Mouse (Mus musculus) T-helper 1 cell (primary cell): ENCODE measurements around the gene Tnfsfm13.
"Not testable (repeated sequence)": the region's sequence is repeated elsewhere in the genome, so short reads cannot be mapped to it uniquely, and the experiment has no call there.

Source experiments
- in situ Hi-C: fragments of 300-600 bp; cut with MboI, MseI; formaldehyde crosslinking; loops from one replicate; pipeline ENCODE4 v1.15.1; 2025; ENCODE audit warnings: high pct_unique_total_duplicates

The Tnfsfm13 gene

GRCm38 (mm10) chr11:69695361-69696181 is at the start of gene Tnfsfm13, which contains the start of gene Tnfsf12:
Tnfsfm13 (minus strand) TSS chr11:69696098.
Tnfsf12 (minus strand) TSS chr11:69695849.
- in situ Hi-C loops: no loop called here

DNA sequence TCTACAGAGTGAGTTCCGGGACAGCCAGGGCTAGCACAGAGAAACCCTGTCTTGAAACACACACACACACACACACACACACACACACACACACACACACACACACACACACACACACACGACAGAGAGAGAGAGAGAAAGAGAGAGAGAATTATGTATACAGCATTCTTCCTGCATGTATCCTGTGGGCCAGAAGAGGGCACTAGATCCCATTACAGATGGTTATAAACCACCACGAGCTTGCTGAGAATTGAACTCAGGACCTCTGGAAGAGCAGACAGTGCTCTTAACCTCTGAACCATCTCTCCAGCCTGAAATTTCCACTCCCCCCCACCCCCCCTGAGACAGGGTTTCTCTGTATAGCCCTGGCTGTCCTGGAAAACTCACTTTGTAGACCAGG is 35.5 kb upstream of the Tnfsfm13 start:
- in situ Hi-C loops: not testable (repeated sequence)

DNA sequence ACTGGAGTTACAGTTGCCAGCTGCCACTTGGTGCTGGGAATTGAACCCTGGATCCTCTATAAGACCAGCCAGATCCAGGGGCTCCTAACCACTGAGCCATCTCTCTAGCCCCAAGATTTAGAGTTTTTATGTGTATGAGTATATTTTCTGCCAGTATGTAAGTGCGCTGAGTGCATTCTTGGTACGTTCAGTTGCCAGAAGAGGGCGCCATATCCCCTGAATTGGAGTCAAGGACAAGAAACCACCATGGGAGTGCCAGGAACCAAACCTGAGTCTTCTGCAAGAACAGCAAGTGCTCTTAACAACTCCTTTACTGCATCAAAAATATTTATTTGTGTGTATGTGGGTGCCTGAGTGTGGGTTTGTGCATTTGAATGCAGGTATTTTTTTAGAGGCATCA is 33.2 kb upstream of the Tnfsfm13 start:
- in situ Hi-C loops: loop anchor here (5.0 kb wide), 2 partner anchors 42 to 148 kb away; partner anchors contain the start of genes Tmem95 and Tnfsf13

- in situ Hi-C loops: loop anchor here (5.0 kb wide), 2 partner anchors 39 to 151 kb away; partner anchors contain the start of genes Tmem95 and Tnfsf13
Observed at GRCm38 (mm10) chr11:69725951-69726350, 30.1 kb upstream of the Tnfsfm13 start.

- in situ Hi-C loops: no loop called here
Observed at GRCm38 (mm10) chr11:69723074-69723473, 27.2 kb upstream of the Tnfsfm13 start.

GRCm38 (mm10) chr11:69720852-69721251 is 25.0 kb upstream of the Tnfsfm13 start:
- in situ Hi-C loops: no loop called here

DNA sequence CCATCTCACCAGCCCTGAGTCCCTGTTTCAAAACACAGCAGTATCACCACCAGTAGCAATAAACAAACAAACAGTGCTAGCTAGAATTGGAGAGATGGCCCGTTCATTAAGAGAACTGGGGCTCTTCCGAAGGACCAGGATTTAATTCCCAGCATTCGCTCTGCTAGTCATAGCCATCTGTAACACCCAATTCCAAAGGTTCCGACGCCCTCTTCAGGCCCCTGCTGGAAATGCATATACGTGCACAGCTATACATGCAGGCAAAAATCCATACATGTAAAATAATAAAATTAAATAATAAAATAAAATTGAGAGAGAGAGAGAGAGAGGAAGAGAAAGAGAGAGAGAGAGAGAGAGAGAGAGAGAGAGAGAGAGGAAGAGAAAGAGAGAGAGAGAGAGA is 23.5 kb upstream of the Tnfsfm13 start:
- in situ Hi-C loops: no loop called here

DNA sequence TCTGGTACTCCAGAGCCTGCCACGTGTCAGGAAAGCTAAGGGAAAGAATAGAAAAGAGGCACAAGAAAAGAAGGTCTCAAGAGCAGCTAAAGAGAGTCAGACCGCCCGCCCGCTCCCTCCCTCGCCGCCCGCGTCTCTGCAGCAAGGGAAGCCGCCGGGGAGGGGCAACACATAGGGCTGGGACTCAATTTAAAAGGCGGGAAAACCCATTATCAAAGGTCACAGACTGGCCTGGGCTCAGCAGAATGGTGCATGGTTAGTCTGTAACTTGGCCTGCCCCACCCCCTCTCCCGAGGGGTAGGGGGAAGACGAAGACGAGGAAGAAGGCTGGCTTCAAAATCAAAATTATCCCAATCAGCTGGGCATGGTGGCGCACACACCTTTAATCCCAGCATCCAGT is 22.8 kb upstream of the Tnfsfm13 start:
- in situ Hi-C loops: no loop called here

- in situ Hi-C loops: no loop called here
Observed at GRCm38 (mm10) chr11:69716953-69717352, 21.1 kb upstream of the Tnfsfm13 start.

- in situ Hi-C loops: no loop called here
Observed at GRCm38 (mm10) chr11:69715929-69716328, 20.0 kb upstream of the Tnfsfm13 start.

- in situ Hi-C loops: no loop called here
Observed at GRCm38 (mm10) chr11:69715482-69715881, 19.6 kb upstream of the Tnfsfm13 start.

DNA sequence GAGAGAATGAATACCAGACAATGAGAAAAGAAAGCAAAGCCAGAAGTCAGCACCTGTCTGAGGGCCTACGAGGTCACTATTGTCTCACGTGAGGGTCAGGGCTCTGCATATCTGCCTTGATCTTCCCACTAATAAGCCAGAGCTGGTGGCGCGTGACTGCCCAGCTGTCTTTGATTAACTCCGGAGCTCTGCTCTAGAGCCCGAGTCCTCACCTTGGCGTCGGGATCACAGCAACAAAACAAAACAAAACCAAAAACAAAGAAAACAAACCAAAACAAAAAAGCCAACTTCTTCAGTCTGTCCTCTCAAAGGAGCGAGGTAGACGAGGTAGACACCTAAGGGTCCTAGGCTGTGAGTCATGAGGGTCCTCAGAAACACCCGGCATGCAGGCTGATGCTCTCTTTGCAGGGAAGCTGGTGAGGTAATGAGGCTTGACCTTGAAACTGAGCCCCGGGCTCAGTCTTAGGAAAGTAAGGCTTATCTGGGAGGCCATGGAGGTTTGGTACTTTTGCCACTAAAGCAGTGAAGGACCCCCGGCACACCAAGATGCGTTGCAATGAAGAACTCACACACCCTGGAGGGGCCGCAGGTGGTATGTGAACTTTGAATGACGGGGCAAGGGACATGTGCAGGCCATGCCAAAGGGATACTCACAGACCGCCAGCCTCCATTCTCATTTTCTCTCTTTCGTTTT is 18.9 kb upstream of the Tnfsfm13 start:
- in situ Hi-C loops: no loop called here

GRCm38 (mm10) chr11:69712954-69713672 is 17.2 kb upstream of the Tnfsfm13 start:
- in situ Hi-C loops: no loop called here

DNA sequence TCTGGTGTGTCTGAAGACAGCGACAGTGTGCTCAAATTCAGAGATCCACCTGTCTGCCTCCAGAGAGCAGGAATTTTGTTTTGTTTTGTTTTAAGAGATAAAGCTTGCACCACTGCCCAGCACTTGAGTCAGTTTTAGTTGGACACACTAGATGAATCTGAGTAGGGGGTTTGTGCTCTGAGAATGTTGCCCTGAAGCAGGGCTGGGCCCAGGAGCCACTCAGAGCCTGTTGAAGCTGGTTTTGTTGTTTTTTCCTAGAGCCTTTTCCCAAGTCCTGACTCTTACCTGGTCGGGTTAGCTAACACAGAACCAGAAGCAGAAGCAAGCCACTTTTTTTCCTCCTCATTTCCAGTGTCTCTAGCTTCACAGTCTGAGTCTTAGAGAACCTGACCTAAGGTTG is 15.2 kb upstream of the Tnfsfm13 start:
- in situ Hi-C loops: no loop called here

DNA sequence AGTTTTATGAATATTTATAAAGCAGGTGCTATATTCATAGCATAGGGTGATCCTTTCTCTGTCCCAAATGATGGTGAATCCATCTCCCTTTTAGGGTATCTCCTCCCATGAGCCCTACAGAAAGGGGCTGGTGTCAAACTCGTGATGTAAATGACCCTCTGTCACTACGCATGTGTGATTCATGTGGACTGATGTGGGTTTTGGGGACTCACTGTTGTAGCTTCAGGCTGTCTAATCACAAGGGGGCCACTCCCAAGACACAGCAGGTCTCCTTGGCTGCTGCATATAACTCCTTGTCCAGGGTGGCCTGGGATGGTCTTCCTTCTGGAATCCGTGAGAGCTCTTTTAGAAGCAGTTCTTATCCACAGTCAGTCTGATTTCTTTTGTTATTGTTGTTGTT is 14.6 kb upstream of the Tnfsfm13 start:
- in situ Hi-C loops: no loop called here

DNA sequence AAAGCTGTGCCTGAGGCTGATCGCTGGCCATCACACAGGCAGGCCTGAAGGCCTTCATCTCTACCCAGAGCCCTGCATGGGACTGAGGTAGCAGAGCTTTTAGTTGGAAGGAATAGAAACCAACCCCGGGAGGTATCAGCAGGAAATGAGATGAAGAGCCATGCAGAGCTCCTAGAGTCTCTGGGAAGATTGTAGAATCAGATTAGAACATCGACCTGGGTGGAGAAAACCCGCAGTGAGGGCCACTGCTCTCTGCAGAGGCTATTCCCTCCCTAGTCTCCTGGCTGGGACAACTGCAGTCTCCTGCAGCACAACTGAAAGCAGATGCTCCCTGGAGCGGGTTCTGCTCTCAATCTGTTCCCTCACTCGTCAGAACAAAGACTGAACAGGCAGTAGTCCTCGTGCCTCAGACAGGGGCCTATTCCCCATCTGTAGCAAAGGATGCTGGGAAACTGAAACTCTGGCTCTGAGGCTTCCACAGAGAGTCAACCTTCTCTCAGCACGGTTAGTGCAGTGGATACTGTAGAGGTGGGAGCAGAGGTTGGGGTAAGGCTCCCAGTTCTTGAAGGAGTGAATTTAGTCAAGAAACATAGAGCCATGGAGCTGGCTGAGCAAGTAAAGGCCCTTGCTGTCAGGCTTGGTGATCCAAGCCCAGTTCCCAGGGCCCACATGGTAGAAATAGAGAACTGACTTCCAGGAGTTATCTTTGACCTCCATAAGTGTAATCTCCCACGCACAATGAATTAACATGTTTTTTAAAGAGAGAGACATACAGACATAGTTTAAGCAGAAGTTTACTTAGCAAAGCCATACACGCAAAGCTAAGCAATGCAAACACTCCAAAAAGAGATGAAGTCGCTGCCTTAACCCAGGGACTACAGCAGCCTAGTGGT is 13.9 kb upstream of the Tnfsfm13 start:
- in situ Hi-C loops: no loop called here

DNA sequence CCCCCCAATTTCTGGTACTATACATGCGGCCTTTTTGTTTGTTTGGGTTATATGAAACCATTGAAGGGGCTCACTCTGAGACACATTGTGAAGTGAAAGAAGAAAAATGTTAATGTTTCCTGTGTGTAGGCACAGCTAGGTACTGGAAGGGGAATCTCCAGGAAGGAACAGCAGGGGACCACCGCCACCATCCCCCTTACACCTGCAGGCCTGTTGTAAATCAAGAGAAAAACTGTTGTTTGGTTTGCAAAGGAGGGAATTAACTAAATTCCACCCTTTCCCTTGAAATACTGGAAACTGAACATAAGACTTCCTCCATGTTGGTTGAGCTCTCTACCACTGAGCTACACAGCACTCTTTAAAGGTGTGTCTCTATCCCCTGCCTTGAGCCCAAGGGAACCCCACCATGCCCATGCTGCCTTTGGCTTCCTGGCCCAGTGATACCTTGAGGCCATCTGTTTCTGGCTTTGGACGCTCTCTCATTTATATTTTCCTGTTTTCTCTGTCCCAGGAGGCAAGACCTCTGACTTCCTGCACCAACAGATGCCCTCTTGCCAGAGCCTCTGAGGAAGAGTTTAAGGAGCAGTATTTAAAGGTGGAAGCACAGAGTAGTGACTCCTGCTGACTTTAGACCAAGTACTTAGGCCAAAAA is 12.8 kb upstream of the Tnfsfm13 start:
- in situ Hi-C loops: no loop called here

- in situ Hi-C loops: no loop called here
Observed at GRCm38 (mm10) chr11:69707873-69708381, 12.0 kb upstream of the Tnfsfm13 start.

DNA sequence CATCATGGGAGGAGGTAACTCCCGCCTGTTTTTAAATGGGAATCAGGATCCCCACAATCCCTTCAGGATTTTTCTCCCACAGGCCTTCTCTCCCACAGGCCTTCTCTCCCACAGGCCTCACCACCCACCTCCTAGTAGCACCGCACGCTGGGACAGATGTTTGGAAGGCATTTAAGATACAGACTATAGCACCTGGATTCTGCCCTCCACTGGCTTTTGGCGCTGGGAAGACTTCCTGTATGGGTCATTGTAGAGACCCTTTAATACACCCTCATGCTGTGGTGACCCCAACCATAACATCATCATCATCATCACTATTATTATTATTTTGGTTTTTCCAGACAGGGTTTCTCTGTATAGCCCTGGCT is 11.6 kb upstream of the Tnfsfm13 start:
- in situ Hi-C loops: no loop called here

DNA sequence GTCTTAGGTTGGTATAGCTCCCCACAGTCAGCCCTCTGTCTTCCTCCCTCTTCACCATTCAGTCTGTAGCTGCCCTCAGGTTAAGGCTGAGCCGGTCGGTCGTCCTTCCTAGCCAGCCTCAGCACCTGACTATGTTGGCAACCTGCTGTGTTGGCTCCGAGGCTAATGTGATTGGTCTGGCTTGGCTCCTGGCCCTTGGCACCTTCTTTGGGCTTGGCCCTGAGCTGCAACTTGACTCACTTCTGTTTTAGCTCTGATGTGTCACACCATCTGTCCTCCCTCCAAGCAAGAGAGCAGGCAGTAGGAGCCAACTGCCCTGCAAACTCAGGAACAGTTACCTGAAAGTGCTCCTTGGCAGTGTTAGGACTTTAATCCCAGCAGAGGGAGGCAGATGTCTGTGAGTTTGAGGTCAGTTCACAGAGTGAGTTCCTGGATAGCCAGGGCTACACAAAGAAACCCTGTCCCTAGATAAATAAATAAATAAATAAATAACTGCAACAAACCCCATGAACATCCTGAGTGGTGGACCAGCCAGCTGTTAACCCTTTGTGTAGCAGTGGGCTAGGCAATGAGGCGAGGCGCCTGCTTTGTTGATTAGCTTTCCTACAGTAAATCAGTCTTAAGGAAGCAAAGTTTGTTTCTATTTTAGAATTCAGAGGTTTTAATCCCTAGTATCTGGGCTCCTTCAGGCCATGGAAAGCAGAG is 11.0 kb upstream of the Tnfsfm13 start:
- in situ Hi-C loops: no loop called here
